Mouse (Mus musculus): ENCODE data around the gene Cdh4. TPM values are rescaled to one million over a fixed set of nuclear protein-coding genes. Genes with fewer than 3 reads are reported as not detected.

Cdh4 gene
- polyA plus RNA-seq, 1 experiment from 2014 or later, result 63.4 TPM

- no peak for ATAC-seq
- WGBS, result 7% methylated on average over 8 of the region's 8 CpGs
- peaks cover 31% of the 10 kb centered on the region for H3K4me1 ChIP-seq (ENCODE audit: control insufficient read depth, insufficient read depth, low read length)
Measured at GRCm38 (mm10) chr2:179522141-179522540, 79.9 kb downstream of the Cdh4 start.

GRCm38 (mm10) chr2:179526976-179527375 lies 84.7 kb downstream of the Cdh4 start:
- Histone ChIP-seq H3K4me3 (ENCODE audit: low read depth, low read length) (no peak overlapping the region), H3K9me3 (replicated peaks; ENCODE audit: control insufficient read depth, low read length, poor library complexity, severe bottlenecking) (no peaks in the 10 kb centered on the region), H3K27ac (ENCODE audit: low read length) (no peak overlapping the region), H3K9ac (ENCODE audit: low read depth, low read length) (no peak overlapping the region), H3K4me2 (ENCODE audit: low read length) (no peak overlapping the region), H3K4me1 (ENCODE audit: control insufficient read depth, insufficient read depth, low read length) (peaks cover 19% of the 10 kb centered on the region), H3K36me3 (ENCODE audit: control insufficient read depth, insufficient read depth, low read length) (no peaks in the 10 kb centered on the region), H3K27me3 (ENCODE audit: control insufficient read depth, insufficient read depth, low read depth, low read length) (no peaks in the 10 kb centered on the region)
- 69% methylated on average over 7 of the region's 7 CpGs for WGBS
- no peak for ATAC-seq

More at GRCm38 (mm10) chr2:179522141-179522540, 79.9 kb downstream of the Cdh4 start:
- H3K9me3 ChIP-seq (replicated peaks; ENCODE audit: control insufficient read depth, low read length, poor library complexity, severe bottlenecking), result no peaks in the 10 kb centered on the region
- H3K27me3 ChIP-seq (ENCODE audit: control insufficient read depth, insufficient read depth, low read depth, low read length), result no peaks in the 10 kb centered on the region; the same call in 1 of the 2 replicates
- H3K9ac ChIP-seq (ENCODE audit: low read depth, low read length), result no peak overlapping the region
- no peaks in the 10 kb centered on the region for H3K36me3 ChIP-seq (ENCODE audit: control insufficient read depth, insufficient read depth, low read length)
- H3K4me3 ChIP-seq (ENCODE audit: low read depth, low read length), result no peak overlapping the region
- peak overlapping the region; percentile 3; the same call in 1 of the 2 replicates for H3K27ac ChIP-seq (ENCODE audit: low read length)
- H3K4me2 ChIP-seq (ENCODE audit: low read length), result no peak overlapping the region

- no peak for ATAC-seq
- H3K36me3 ChIP-seq (ENCODE audit: control insufficient read depth, insufficient read depth, low read length), result no peaks in the 10 kb centered on the region
- WGBS, result 39% methylated on average over 7 of the region's 7 CpGs
- no peak overlapping the region for H3K4me3 ChIP-seq (ENCODE audit: low read depth, low read length)
- H3K27ac ChIP-seq (ENCODE audit: low read length), result no peak overlapping the region
- no peaks in the 10 kb centered on the region for H3K27me3 ChIP-seq (ENCODE audit: control insufficient read depth, insufficient read depth, low read depth, low read length)
- H3K4me2 ChIP-seq (ENCODE audit: low read length), result no peak overlapping the region
- no peaks in the 10 kb centered on the region for H3K9me3 ChIP-seq (replicated peaks; ENCODE audit: control insufficient read depth, low read length, poor library complexity, severe bottlenecking)
- H3K9ac ChIP-seq (ENCODE audit: low read depth, low read length), result no peak overlapping the region
- peaks cover 14% of the 10 kb centered on the region for H3K4me1 ChIP-seq (ENCODE audit: control insufficient read depth, insufficient read depth, low read length)
Measured at GRCm38 (mm10) chr2:179530436-179531040, 88.3 kb downstream of the Cdh4 start.

GRCm38 (mm10) chr2:179533196-179533595 lies 91.0 kb downstream of the Cdh4 start:
- H3K4me3 ChIP-seq (ENCODE audit: low read depth, low read length), result no peak overlapping the region
- no peak overlapping the region for H3K27ac ChIP-seq (ENCODE audit: low read length)
- WGBS, result 75% methylated on average over 6 of the region's 6 CpGs
- H3K9me3 ChIP-seq (replicated peaks; ENCODE audit: control insufficient read depth, low read length, poor library complexity, severe bottlenecking), result no peaks in the 10 kb centered on the region
- no peak overlapping the region for H3K9ac ChIP-seq (ENCODE audit: low read depth, low read length)
- H3K36me3 ChIP-seq (ENCODE audit: control insufficient read depth, insufficient read depth, low read length), result no peaks in the 10 kb centered on the region
- H3K4me2 ChIP-seq (ENCODE audit: low read length), result no peak overlapping the region
- H3K27me3 ChIP-seq (ENCODE audit: control insufficient read depth, insufficient read depth, low read depth, low read length), result no peaks in the 10 kb centered on the region
- peaks cover 27% of the 10 kb centered on the region for H3K4me1 ChIP-seq (ENCODE audit: control insufficient read depth, insufficient read depth, low read length)
- no peak for ATAC-seq

GRCm38 (mm10) chr2:179533881-179534280 lies 91.7 kb downstream of the Cdh4 start:
- 58% methylated on average over 2 of the region's 2 CpGs for WGBS
- H3K4me3 ChIP-seq (ENCODE audit: low read depth, low read length), result no peak overlapping the region
- no peaks in the 10 kb centered on the region for H3K27me3 ChIP-seq (ENCODE audit: control insufficient read depth, insufficient read depth, low read depth, low read length)
- H3K9ac ChIP-seq (ENCODE audit: low read depth, low read length), result no peak overlapping the region
- H3K4me2 ChIP-seq (ENCODE audit: low read length), result no peak overlapping the region
- ATAC-seq, result no peak
- no peak overlapping the region for H3K27ac ChIP-seq (ENCODE audit: low read length)
- H3K9me3 ChIP-seq (replicated peaks; ENCODE audit: control insufficient read depth, low read length, poor library complexity, severe bottlenecking), result no peaks in the 10 kb centered on the region
- H3K36me3 ChIP-seq (ENCODE audit: control insufficient read depth, insufficient read depth, low read length), result no peaks in the 10 kb centered on the region
- H3K4me1 ChIP-seq (ENCODE audit: control insufficient read depth, insufficient read depth, low read length), result peaks cover 31% of the 10 kb centered on the region

GRCm38 (mm10) chr2:179535204-179535603 lies 93.0 kb downstream of the Cdh4 start:
- H3K27me3 ChIP-seq (ENCODE audit: control insufficient read depth, insufficient read depth, low read depth, low read length), result no peaks in the 10 kb centered on the region
- peaks cover 41% of the 10 kb centered on the region for H3K4me1 ChIP-seq (ENCODE audit: control insufficient read depth, insufficient read depth, low read length)
- 0 out of 2 replicates have a peak overlapping the region, but pooled peaks have one; percentile 3 for H3K27ac ChIP-seq (ENCODE audit: low read length)
- no peak overlapping the region for H3K4me2 ChIP-seq (ENCODE audit: low read length)
- WGBS, result 15% methylated on average over 6 of the region's 6 CpGs
- H3K9ac ChIP-seq (ENCODE audit: low read depth, low read length), result no peak overlapping the region
- H3K9me3 ChIP-seq (replicated peaks; ENCODE audit: control insufficient read depth, low read length, poor library complexity, severe bottlenecking), result no peaks in the 10 kb centered on the region
- no peak for ATAC-seq
- H3K36me3 ChIP-seq (ENCODE audit: control insufficient read depth, insufficient read depth, low read length), result no peaks in the 10 kb centered on the region
- no peak overlapping the region for H3K4me3 ChIP-seq (ENCODE audit: low read depth, low read length)

GRCm38 (mm10) chr2:179536762-179537161 lies 94.5 kb downstream of the Cdh4 start:
- H3K4me3 ChIP-seq (ENCODE audit: low read depth, low read length), result no peak overlapping the region
- no peak overlapping the region for H3K4me2 ChIP-seq (ENCODE audit: low read length)
- no peak overlapping the region for H3K9ac ChIP-seq (ENCODE audit: low read depth, low read length)
- no peaks in the 10 kb centered on the region for H3K27me3 ChIP-seq (ENCODE audit: control insufficient read depth, insufficient read depth, low read depth, low read length)
- H3K36me3 ChIP-seq (ENCODE audit: control insufficient read depth, insufficient read depth, low read length), result no peaks in the 10 kb centered on the region
- 9% methylated on average over 2 of the region's 2 CpGs for WGBS
- 0 out of 2 replicates have a peak overlapping the region, but pooled peaks have one; percentile 22 for H3K27ac ChIP-seq (ENCODE audit: low read length)
- H3K9me3 ChIP-seq (replicated peaks; ENCODE audit: control insufficient read depth, low read length, poor library complexity, severe bottlenecking), result no peaks in the 10 kb centered on the region
- no peak for ATAC-seq
- H3K4me1 ChIP-seq (ENCODE audit: control insufficient read depth, insufficient read depth, low read length), result peaks cover 31% of the 10 kb centered on the region

- Histone ChIP-seq H3K36me3 (ENCODE audit: control insufficient read depth, insufficient read depth, low read length) (no peaks in the 10 kb centered on the region), H3K9ac (ENCODE audit: low read depth, low read length) (0 out of 2 replicates have a peak overlapping the region, but pooled peaks have one; percentile 33), H3K27ac (ENCODE audit: low read length) (peak overlapping the region; percentile 51), H3K4me2 (ENCODE audit: low read length) (peak overlapping the region; percentile 41), H3K9me3 (replicated peaks; ENCODE audit: control insufficient read depth, low read length, poor library complexity, severe bottlenecking) (no peaks in the 10 kb centered on the region), H3K27me3 (ENCODE audit: control insufficient read depth, insufficient read depth, low read depth, low read length) (no peaks in the 10 kb centered on the region), H3K4me3 (ENCODE audit: low read depth, low read length) (no peak overlapping the region), H3K4me1 (ENCODE audit: control insufficient read depth, insufficient read depth, low read length) (peaks cover 31% of the 10 kb centered on the region)
- WGBS, result 2% methylated on average over 19 of the region's 19 CpGs
- peak; percentile 91 for ATAC-seq
Measured at GRCm38 (mm10) chr2:179537390-179537789, 95.2 kb downstream of the Cdh4 start.

GRCm38 (mm10) chr2:179537800-179538450 lies 95.7 kb downstream of the Cdh4 start:
- H3K4me2 ChIP-seq (ENCODE audit: low read length), result peak overlapping the region; percentile 41
- H3K9ac ChIP-seq (ENCODE audit: low read depth, low read length), result 0 out of 2 replicates have a peak overlapping the region, but pooled peaks have one; percentile 33
- 9% methylated on average over 3 of the region's 3 CpGs for WGBS
- peak overlapping the region; percentile 51 for H3K27ac ChIP-seq (ENCODE audit: low read length)
- no peak overlapping the region for H3K4me3 ChIP-seq (ENCODE audit: low read depth, low read length)
- peak; percentile 19; the same call in 1 of the 2 replicates for ATAC-seq
- H3K27me3 ChIP-seq (ENCODE audit: control insufficient read depth, insufficient read depth, low read depth, low read length), result no peaks in the 10 kb centered on the region
- no peaks in the 10 kb centered on the region for H3K9me3 ChIP-seq (replicated peaks; ENCODE audit: control insufficient read depth, low read length, poor library complexity, severe bottlenecking)
- H3K4me1 ChIP-seq (ENCODE audit: control insufficient read depth, insufficient read depth, low read length), result peaks cover 31% of the 10 kb centered on the region
- no peaks in the 10 kb centered on the region for H3K36me3 ChIP-seq (ENCODE audit: control insufficient read depth, insufficient read depth, low read length)
